ENCODE assay signal across 8 mouse cellular contexts in the genomic region with DNA sequence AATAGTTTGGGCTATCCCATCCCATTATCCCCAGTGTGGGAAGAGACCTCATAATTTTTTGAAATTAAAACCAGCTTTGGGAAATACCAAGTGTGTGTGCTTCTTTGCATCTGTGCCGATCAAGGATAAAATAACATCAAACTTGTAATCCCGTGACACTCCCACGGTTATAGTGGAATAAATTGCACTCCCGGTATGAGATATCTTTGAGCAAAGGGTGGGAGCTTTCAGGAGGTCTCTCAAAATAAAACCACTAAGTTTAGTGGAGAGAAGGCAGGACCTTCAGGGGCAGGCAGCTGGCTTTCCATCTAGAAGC. TPM values are rescaled to one million over a fixed set of nuclear protein-coding genes. Genes with fewer than 3 reads are reported as not detected.
DNase-seq lines count a peak whose midpoint lies in the region; ATAC-seq and TF ChIP-seq lines count a peak whose summit lies in the region.

No protein-coding gene starts in this region.

- WGBS in kidney, adult 2 months, result 17% methylated on average over 4 of the region's 4 CpGs
- 49% methylated on average over 4 of the region's 4 CpGs for WGBS in hindbrain, embryonic 12.5 days
- WGBS in midbrain, embryonic 11.5 days, result 45% methylated on average over 4 of the region's 4 CpGs

- peaks cover 14% of the 10 kb centered on the region for H3K4me1 ChIP-seq in kidney, adult 2 months (ENCODE audit: control insufficient read depth, insufficient read depth, low read length)
- H3K4me1 ChIP-seq in bone marrow macrophage, adult 2 months (ENCODE audit: control insufficient read depth, insufficient read depth, low read length), result peaks cover 47% of the 10 kb centered on the region
- peaks cover 21% of the 10 kb centered on the region for H3K4me1 ChIP-seq in hindbrain, embryonic 12.5 days
- H3K4me1 ChIP-seq in midbrain, embryonic 11.5 days (ENCODE audit: control insufficient read depth, insufficient read depth, low read length), result peaks cover 10% of the 10 kb centered on the region

- no peaks in the 10 kb centered on the region; the same call in 1 of the 2 replicates for H3K36me3 ChIP-seq in kidney, adult 2 months (ENCODE audit: control insufficient read depth, insufficient read depth, low read length)
- H3K36me3 ChIP-seq in hindbrain, embryonic 12.5 days, result peaks cover 5% of the 10 kb centered on the region; the same call in 1 of the 2 replicates
- H3K36me3 ChIP-seq in midbrain, embryonic 11.5 days (ENCODE audit: control insufficient read depth, insufficient read depth, low read length), result no peaks in the 10 kb centered on the region

- TF ChIP-seq POLR2A in kidney, adult 2 months (IDR thresholded peaks at IDR 0.05; ENCODE audit: low read depth, low read length), result no peak
- TF ChIP-seq POLR2A in bone marrow macrophage, adult 2 months (IDR thresholded peaks at IDR 0.05; ENCODE audit: borderline replicate concordance, low read depth, low read length), result no peak

- no peak for TF ChIP-seq CTCF in kidney, adult 2 months (conservative IDR thresholded peaks at IDR 0.05; ENCODE audit: insufficient read depth, insufficient read length, low read depth, low read length)
- TF ChIP-seq CTCF in bone marrow macrophage, adult 2 months (IDR thresholded peaks at IDR 0.05; ENCODE audit: low read depth, low read length), result no peak

- H3K27ac ChIP-seq in kidney, adult 2 months (ENCODE audit: insufficient read depth, low read depth, low read length), result peak overlapping the region; percentile 87
- H3K27ac ChIP-seq in bone marrow macrophage, adult 2 months (ENCODE audit: insufficient read depth, low read depth, low read length), result peak overlapping the region; percentile 88
- H3K27ac ChIP-seq in hindbrain, embryonic 12.5 days, result peak overlapping the region; percentile 67
- peak overlapping the region; percentile 11; the same call in 1 of the 2 replicates for H3K27ac ChIP-seq in midbrain, embryonic 11.5 days (ENCODE audit: low read depth, low read length)

- DNase-seq in kidney, adult 2 months, result no peak
- DNase-seq in kidney, adult 11 months, result no peak
- DNase-seq in midbrain, embryonic 11.5 days (ENCODE audit: low spot score, missing footprints), result peak; percentile 84
- no peak for DNase-seq in layer of hippocampus, postnatal 14 days (ENCODE audit: low spot score in 2 of 2)
- DNase-seq in right cerebral cortex, postnatal 10 days (ENCODE audit: low spot score in 2 of 2), result no peak
- no peak for DNase-seq in thymus, postnatal 4 days

- no peak for ATAC-seq in hindbrain, embryonic 12.5 days (ENCODE audit: low FRiP score)
- no peak for ATAC-seq in midbrain, embryonic 11.5 days (ENCODE audit: low FRiP score)

- no peaks in the 10 kb centered on the region for H3K27me3 ChIP-seq in kidney, adult 2 months (replicated peaks; ENCODE audit: control insufficient read depth, insufficient read depth, low read length)
- peaks cover 18% of the 10 kb centered on the region; the same call in 1 of the 2 replicates for H3K27me3 ChIP-seq in hindbrain, embryonic 12.5 days
- no peaks in the 10 kb centered on the region; the same call in 1 of the 2 replicates for H3K27me3 ChIP-seq in midbrain, embryonic 11.5 days (ENCODE audit: control insufficient read depth, insufficient read depth, low read length)

- H3K9ac ChIP-seq in hindbrain, embryonic 12.5 days, result peak overlapping the region; percentile 59
- peak overlapping the region; percentile 68 for H3K9ac ChIP-seq in midbrain, embryonic 11.5 days (ENCODE audit: low read length)

- H3K4me2 ChIP-seq in hindbrain, embryonic 12.5 days (replicated peaks), result peak overlapping the region; percentile 58
- peak overlapping the region; percentile 62 for H3K4me2 ChIP-seq in midbrain, embryonic 11.5 days

- peak overlapping the region; percentile 13 for H3K4me3 ChIP-seq in kidney, adult 2 months (ENCODE audit: insufficient read depth, low read depth, low read length)
- peak overlapping the region; percentile 54 for H3K4me3 ChIP-seq in bone marrow macrophage, adult 2 months (ENCODE audit: insufficient read depth, low read length)
- peak overlapping the region; percentile 31 for H3K4me3 ChIP-seq in hindbrain, embryonic 12.5 days
- peak overlapping the region; percentile 37 for H3K4me3 ChIP-seq in midbrain, embryonic 11.5 days (ENCODE audit: low read depth, low read length)

- no peaks in the 10 kb centered on the region for H3K9me3 ChIP-seq in hindbrain, embryonic 12.5 days (replicated peaks)
- H3K9me3 ChIP-seq in midbrain, embryonic 11.5 days (ENCODE audit: control insufficient read depth, low read length), result no peaks in the 10 kb centered on the region

RNA-seq across cellular contexts. Expression of a gene that starts 3.5 kb away (rescaled TPM):
- polyA plus RNA-seq in kidney, adult 2 months (2012; rRNA removed), result 19.4 and 23.7 TPM in 2 replicates
- polyA plus RNA-seq in bone marrow macrophage, adult 2 months (2012; ENCODE audit: insufficient read depth, insufficient read length, missing spikeins), result 22.1 and 24.7 TPM in 2 replicates
- polyA plus RNA-seq in hindbrain, embryonic 12.5 days (2016; fragmentation: Nextera tagmentation; extraction: Ambion mirVana), result 17.5 TPM in 2 replicates
- 13.4 and 15.5 TPM in 2 replicates for polyA plus RNA-seq in midbrain, embryonic 11.5 days (2014; fragmentation: Nextera tagmentation; extraction: Ambion mirVana)
- 1 to 10 TPM; 6.1 to 6.9 TPM for total RNA-seq in layer of hippocampus, postnatal 14 days (2021)

RNA-seq across cellular contexts. Expression of a gene that starts 8.9 kb away (rescaled TPM):
- 1.2 and 1.5 TPM in 2 replicates for polyA plus RNA-seq in kidney, adult 2 months (2012; rRNA removed)
- 0.57 and 0.68 TPM in 2 replicates for polyA plus RNA-seq in bone marrow macrophage, adult 2 months (2012; ENCODE audit: insufficient read depth, insufficient read length, missing spikeins)
- polyA plus RNA-seq in hindbrain, embryonic 12.5 days (2016; fragmentation: Nextera tagmentation; extraction: Ambion mirVana), result 2.5 and 3.5 TPM in 2 replicates
- 0.77 and 0.85 TPM in 2 replicates for polyA plus RNA-seq in midbrain, embryonic 11.5 days (2014; fragmentation: Nextera tagmentation; extraction: Ambion mirVana)
- under 1 TPM; 0.65 to 0.98 TPM for total RNA-seq in layer of hippocampus, postnatal 14 days (2021)

RNA-seq across cellular contexts. Expression of a gene that starts 16.6 kb away (rescaled TPM):
- 9.0 and 12.8 TPM in 2 replicates for polyA plus RNA-seq in kidney, adult 2 months (2012; rRNA removed)
- polyA plus RNA-seq in bone marrow macrophage, adult 2 months (2012; ENCODE audit: insufficient read depth, insufficient read length, missing spikeins), result 19.5 and 20.9 TPM in 2 replicates
- polyA plus RNA-seq in hindbrain, embryonic 12.5 days (2016; fragmentation: Nextera tagmentation; extraction: Ambion mirVana), result 20.8 and 22.3 TPM in 2 replicates
- polyA plus RNA-seq in midbrain, embryonic 11.5 days (2014; fragmentation: Nextera tagmentation; extraction: Ambion mirVana), result 20.3 and 22.0 TPM in 2 replicates
- 1 to 10 TPM; 3.7 to 4.4 TPM for total RNA-seq in layer of hippocampus, postnatal 14 days (2021)

RNA-seq across cellular contexts. Expression of a gene that starts 32.9 kb away (rescaled TPM):
- 0.48 and 0.61 TPM in 2 replicates for polyA plus RNA-seq in kidney, adult 2 months (2012; rRNA removed)
- polyA plus RNA-seq in bone marrow macrophage, adult 2 months (2012; ENCODE audit: insufficient read depth, insufficient read length, missing spikeins), result 0.43 TPM in 1 of 2 replicates, not detected in the other
- polyA plus RNA-seq in hindbrain, embryonic 12.5 days (2016; fragmentation: Nextera tagmentation; extraction: Ambion mirVana), result 0.36 and 0.66 TPM in 2 replicates
- 0.18 and 0.21 TPM in 2 replicates for polyA plus RNA-seq in midbrain, embryonic 11.5 days (2014; fragmentation: Nextera tagmentation; extraction: Ambion mirVana)
- total RNA-seq in layer of hippocampus, postnatal 14 days (2021), result under 1 TPM in 1 of 2 experiments, not detected in 1; 0.35 TPM

RNA-seq across cellular contexts. Expression of a gene that starts 42.4 kb away (rescaled TPM):
- 47.1 and 47.8 TPM in 2 replicates for polyA plus RNA-seq in kidney, adult 2 months (2012; rRNA removed)
- 473 and 496 TPM in 2 replicates for polyA plus RNA-seq in bone marrow macrophage, adult 2 months (2012; ENCODE audit: insufficient read depth, insufficient read length, missing spikeins)
- polyA plus RNA-seq in hindbrain, embryonic 12.5 days (2016; fragmentation: Nextera tagmentation; extraction: Ambion mirVana), result 26.6 and 27.3 TPM in 2 replicates
- 33.1 and 39.5 TPM in 2 replicates for polyA plus RNA-seq in midbrain, embryonic 11.5 days (2014; fragmentation: Nextera tagmentation; extraction: Ambion mirVana)
- total RNA-seq in layer of hippocampus, postnatal 14 days (2021), result 10 to 100 TPM; 15.6 to 15.8 TPM

Comparison
In these comparisons a context has a peak if more than half of its experiments do, and no peak if none do; other contexts are left out.
1. H3K27ac ChIP-seq: peak in every context shown above with its lines; median percentile 88 in bone marrow macrophage, adult 2 months; 87 in kidney, adult 2 months; 67 in hindbrain, embryonic 12.5 days; 11 in midbrain, embryonic 11.5 days.